Comparison of ENCODE assay signal across 8 mouse cellular contexts in genomic region chr11:5015720-5016119, GRCm38 (mm10). TPM values are rescaled to one million over a fixed set of nuclear protein-coding genes. Genes with fewer than 3 reads are reported as not detected.
A peak's percentile ranks its signal among the peaks of the same experiment; 100 is the strongest.
DNase-seq lines count a peak whose midpoint lies in the region; ATAC-seq and TF ChIP-seq lines count a peak whose summit lies in the region.

No protein-coding gene starts in this region.

- H3K4me2 ChIP-seq in liver, embryonic 12.5 days: no peak overlapping the region
- no peak overlapping the region for H3K4me2 ChIP-seq in hindbrain, embryonic 16.5 days (ENCODE audit: low read length)
- H3K4me2 ChIP-seq in myocyte (ENCODE audit: low read depth): peak overlapping the region; percentile 69

- intact Hi-C loops in left cerebral cortex, adult 2 months (cut with DNase I): loop anchor here (1.0 kb wide), 1 partner anchor 50 kb away; the partner anchor contains the start of gene Gas2l1

- no peak for TF ChIP-seq POLR2A in bone marrow, adult 2 months (IDR thresholded peaks at IDR 0.05; ENCODE audit: borderline replicate concordance, control insufficient read depth, low read depth, low read length)
- TF ChIP-seq POLR2A in myocyte (IDR thresholded peaks at IDR 0.05; ENCODE audit: insufficient read length, low read depth): no peak

- no peak overlapping the region for H3K27ac ChIP-seq in liver, embryonic 12.5 days
- H3K27ac ChIP-seq in bone marrow, adult 2 months (ENCODE audit: control insufficient read depth, insufficient read depth, low read depth, low read length, poor library complexity): no peak overlapping the region
- no peak overlapping the region for H3K27ac ChIP-seq in hindbrain, embryonic 16.5 days (ENCODE audit: low read depth, low read length)
- H3K27ac ChIP-seq in left cerebral cortex, adult 2 months: no peak overlapping the region

- no peak overlapping the region for H3ac ChIP-seq in myocyte (ENCODE audit: control insufficient read depth, insufficient read length)

- H3K4me3 ChIP-seq in liver, embryonic 12.5 days: no peak overlapping the region
- no peak overlapping the region for H3K4me3 ChIP-seq in bone marrow, adult 2 months (replicated peaks; ENCODE audit: control insufficient read depth, low read depth, low read length)
- no peak overlapping the region for H3K4me3 ChIP-seq in hindbrain, embryonic 16.5 days (ENCODE audit: low read length)
- no peak overlapping the region for H3K4me3 ChIP-seq in left cerebral cortex, adult 2 months
- H3K4me3 ChIP-seq in myocyte: no peak overlapping the region

- WGBS in liver, embryonic 12.5 days (ENCODE audit: insufficient replicate concordance): 53% methylated on average over 2 of the region's 2 CpGs
- 71% methylated on average over 2 of the region's 2 CpGs for WGBS in bone marrow, adult 2 months
- 54% methylated on average over 2 of the region's 2 CpGs for WGBS in hindbrain, embryonic 16.5 days

- ATAC-seq in liver, embryonic 12.5 days: no peak
- ATAC-seq in erythroid progenitor cell, adult 5-6 weeks (replicated peaks; ENCODE audit: low FRiP score, poor library complexity, severe bottlenecking): peak; percentile 59; the same call in 1 of the 2 replicates
- ATAC-seq in hindbrain, embryonic 16.5 days: peak; percentile 69; the same call in 1 of the 2 replicates

- no peaks in the 10 kb centered on the region for H3K79me2 ChIP-seq in myocyte (ENCODE audit: control insufficient read depth, insufficient read depth)

- H3K9me3 ChIP-seq in liver, embryonic 12.5 days (replicated peaks): no peaks in the 10 kb centered on the region
- no peaks in the 10 kb centered on the region for H3K9me3 ChIP-seq in hindbrain, embryonic 16.5 days (ENCODE audit: control insufficient read depth, low read length)

- H3K36me3 ChIP-seq in liver, embryonic 12.5 days: peaks cover 96% of the 10 kb centered on the region
- H3K36me3 ChIP-seq in hindbrain, embryonic 16.5 days (ENCODE audit: control insufficient read depth, insufficient read depth, low read length): peaks cover 41% of the 10 kb centered on the region
- H3K36me3 ChIP-seq in myocyte (ENCODE audit: control insufficient read depth, insufficient read depth): peaks cover 25% of the 10 kb centered on the region

- H3K9ac ChIP-seq in liver, embryonic 12.5 days: no peak overlapping the region
- no peak overlapping the region for H3K9ac ChIP-seq in hindbrain, embryonic 16.5 days (ENCODE audit: low read depth, low read length)

- TF ChIP-seq CTCF in bone marrow, adult 2 months (IDR thresholded peaks at IDR 0.05; ENCODE audit: control insufficient read depth, insufficient read depth, low read length): peak; percentile 64
- TF ChIP-seq CTCF in left cerebral cortex, adult 2 months (IDR thresholded peaks at IDR 0.05): peak; percentile 81

- DNase-seq in liver: peak; percentile 44
- peak; percentile 66 to 76 for DNase-seq in left cerebral cortex, adult 2 months (ENCODE audit: extremely low spot score in 1 of 2, low spot score in 2 of 2)
- DNase-seq in thymus, postnatal 14 days: peak; percentile 41

- no peaks in the 10 kb centered on the region for H3K27me3 ChIP-seq in liver, embryonic 12.5 days (replicated peaks)
- H3K27me3 ChIP-seq in hindbrain, embryonic 16.5 days (replicated peaks; ENCODE audit: control insufficient read depth, insufficient read depth, low read length): no peaks in the 10 kb centered on the region
- H3K27me3 ChIP-seq in myocyte (ENCODE audit: control insufficient read depth, insufficient read depth, insufficient read length): no peaks in the 10 kb centered on the region

- H3K4me1 ChIP-seq in liver, embryonic 12.5 days: peaks cover 19% of the 10 kb centered on the region
- H3K4me1 ChIP-seq in bone marrow, adult 2 months (ENCODE audit: control insufficient read depth, insufficient read depth, low read length): peaks cover 5% of the 10 kb centered on the region; the same call in 1 of the 2 replicates
- no peaks in the 10 kb centered on the region for H3K4me1 ChIP-seq in hindbrain, embryonic 16.5 days (ENCODE audit: control insufficient read depth, insufficient read depth, low read depth, low read length)

TF ChIP-seq in myocyte, 11 proteins besides CTCF, POLR2A, EP300 and RAD21:
- TF ChIP-seq MYOD1 (IDR thresholded peaks at IDR 0.05; ENCODE audit: control insufficient read depth in 1 of 3, insufficient read length in 2 of 3, low read depth in 2 of 3): peak in 1 of 3 experiments; percentile 10
- TF ChIP-seq E2F4 (IDR thresholded peaks at IDR 0.05; ENCODE audit: insufficient read depth): no peak
- TF ChIP-seq MYOG (IDR thresholded peaks at IDR 0.05; ENCODE audit: control insufficient read depth in 1 of 3, insufficient read depth in 1 of 3, insufficient read length in 2 of 3, low read depth in 2 of 3): no peak

RNA-seq across cellular contexts. Expression of gene Ap1b1, which starts 29.1 kb away (rescaled TPM):
- polyA plus RNA-seq in liver, embryonic 12.5 days (2016; fragmentation: Nextera tagmentation; extraction: Ambion mirVana): 110 TPM in 2 replicates
- 75.4 and 99.1 TPM in 2 replicates for polyA plus RNA-seq in bone marrow, adult 2 months (2011; ENCODE audit: insufficient read depth, insufficient read length, low replicate concordance, missing spikeins)
- total RNA-seq in erythroid progenitor cell, adult 5-6 weeks (2015; ENCODE audit: low replicate concordance): 42.8 and 126 TPM in 2 replicates
- 91.6 and 103 TPM in 2 replicates for total RNA-seq in erythroid progenitor cell, adult 5-6 weeks (2017; ENCODE audit: low replicate concordance)
- polyA plus RNA-seq in hindbrain, embryonic 16.5 days (2015; fragmentation: Nextera tagmentation; extraction: Ambion mirVana): 102 and 116 TPM in 2 replicates
- total RNA-seq in left cerebral cortex, adult 2 months (2021): 100 to 1,000 TPM; 156 to 177 TPM
- 55.6 TPM for polyA plus RNA-seq in myocyte (2012; fragmentation: generic; extraction: Trizol)

RNA-seq across cellular contexts. Expression of gene Rasl10a, which starts 42.2 kb away (rescaled TPM):
- 0.77 and 1.1 TPM in 2 replicates for polyA plus RNA-seq in liver, embryonic 12.5 days (2016; fragmentation: Nextera tagmentation; extraction: Ambion mirVana)
- polyA plus RNA-seq in bone marrow, adult 2 months (2011; ENCODE audit: insufficient read depth, insufficient read length, low replicate concordance, missing spikeins): 6.6 TPM in 1 of 2 replicates, not detected in the other
- not detected in 2 replicates for total RNA-seq in erythroid progenitor cell, adult 5-6 weeks (2015; ENCODE audit: low replicate concordance)
- 1.5 TPM in 1 of 2 replicates, not detected in the other for total RNA-seq in erythroid progenitor cell, adult 5-6 weeks (2017; ENCODE audit: low replicate concordance)
- 2.0 TPM in 2 replicates for polyA plus RNA-seq in hindbrain, embryonic 16.5 days (2015; fragmentation: Nextera tagmentation; extraction: Ambion mirVana)
- total RNA-seq in left cerebral cortex, adult 2 months (2021): 10 to 100 TPM; 71.6 to 84.3 TPM
- 1.4 TPM for polyA plus RNA-seq in myocyte (2012; fragmentation: generic; extraction: Trizol)

RNA-seq across cellular contexts. Expression of gene Gas2l1, which starts 49.4 kb away (rescaled TPM):
- 35.2 and 37.5 TPM in 2 replicates for polyA plus RNA-seq in liver, embryonic 12.5 days (2016; fragmentation: Nextera tagmentation; extraction: Ambion mirVana)
- 40.2 and 78.2 TPM in 2 replicates for polyA plus RNA-seq in bone marrow, adult 2 months (2011; ENCODE audit: insufficient read depth, insufficient read length, low replicate concordance, missing spikeins)
- total RNA-seq in erythroid progenitor cell, adult 5-6 weeks (2015; ENCODE audit: low replicate concordance): 0.42 and 2.2 TPM in 2 replicates
- total RNA-seq in erythroid progenitor cell, adult 5-6 weeks (2017; ENCODE audit: low replicate concordance): 1.7 TPM in 1 of 2 replicates, not detected in the other
- 19.1 and 21.6 TPM in 2 replicates for polyA plus RNA-seq in hindbrain, embryonic 16.5 days (2015; fragmentation: Nextera tagmentation; extraction: Ambion mirVana)
- total RNA-seq in left cerebral cortex, adult 2 months (2021): 10 to 100 TPM; 92.1 to 95.3 TPM
- polyA plus RNA-seq in myocyte (2012; fragmentation: generic; extraction: Trizol): 69.3 TPM
